Mouse (Mus musculus): ENCODE results near the gene Gm49486.
A peak's percentile ranks its signal among the peaks of the same experiment; 100 is the strongest.

Gm49486 gene

GRCm38 (mm10) chr15:79271124-79271746 is 42.0 kb downstream of the Gm49486 start:
- DNase-seq = peak; percentile 67 to 69

- no peak for DNase-seq
These were observed 43.8 kb downstream of the Gm49486 start for GRCm38 (mm10) chr15:79273020-79273419.

DNA sequence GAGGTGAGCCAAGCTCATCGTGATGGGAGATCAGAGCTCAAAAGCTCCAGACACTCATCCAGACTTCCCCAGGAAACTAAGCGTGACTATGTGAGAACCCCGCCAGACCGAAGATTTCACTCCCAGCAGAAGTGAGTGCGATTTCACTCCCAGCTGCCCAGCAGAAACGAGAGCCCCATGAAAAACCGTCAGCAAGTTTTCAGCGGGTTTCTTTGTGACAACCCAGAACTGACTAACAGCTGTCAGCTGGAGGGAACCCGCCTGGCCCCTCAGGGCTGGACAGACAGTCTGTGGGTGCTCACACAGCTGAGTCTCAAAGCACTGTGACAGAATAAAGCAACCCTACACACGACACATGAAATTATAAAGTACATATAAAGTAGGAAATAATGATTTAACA is 48.5 kb downstream of the Gm49486 start:
- no peak for DNase-seq

GRCm38 (mm10) chr15:79280209-79280608 is 51.0 kb downstream of the Gm49486 start:
- DNase-seq = peak; percentile 66 to 71

GRCm38 (mm10) chr15:79280850-79281249 is 51.7 kb downstream of the Gm49486 start:
- DNase-seq = peak; percentile 32 to 40

GRCm38 (mm10) chr15:79281389-79281788 is 52.2 kb downstream of the Gm49486 start:
- DNase-seq = peak; percentile 46 to 77

- DNase-seq = no peak
These were observed 53.2 kb downstream of the Gm49486 start for GRCm38 (mm10) chr15:79282434-79282833.

- DNase-seq = no peak
These were observed 54.2 kb downstream of the Gm49486 start for GRCm38 (mm10) chr15:79283371-79283770.

GRCm38 (mm10) chr15:79285399-79285798 is 56.2 kb downstream of the Gm49486 start, which contains the start of gene Baiap2l2:
Gene Baiap2l2, minus strand, starts transcription at chr15:79285537.
- no peak for DNase-seq

DNA sequence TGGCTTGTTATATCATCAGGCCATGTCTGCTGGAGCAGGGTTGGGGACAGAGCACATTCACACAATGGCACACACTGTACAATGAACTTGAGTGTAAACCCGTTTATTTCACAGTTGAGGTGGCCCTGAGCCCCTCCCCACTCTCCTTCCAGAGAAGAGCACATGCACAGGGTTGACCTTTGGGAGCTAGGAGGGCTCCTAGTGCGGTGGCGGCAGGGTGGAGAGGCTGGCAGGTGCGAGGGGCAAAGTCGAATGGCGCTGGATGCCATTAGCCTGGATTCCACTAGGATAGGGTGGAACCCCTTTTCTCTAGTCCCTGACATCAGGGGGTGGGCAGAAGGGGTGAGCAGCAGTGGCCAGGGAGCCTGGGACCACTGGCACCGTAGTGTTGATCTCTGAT is 57.0 kb downstream of the Gm49486 start:
- DNase-seq = no peak

DNA sequence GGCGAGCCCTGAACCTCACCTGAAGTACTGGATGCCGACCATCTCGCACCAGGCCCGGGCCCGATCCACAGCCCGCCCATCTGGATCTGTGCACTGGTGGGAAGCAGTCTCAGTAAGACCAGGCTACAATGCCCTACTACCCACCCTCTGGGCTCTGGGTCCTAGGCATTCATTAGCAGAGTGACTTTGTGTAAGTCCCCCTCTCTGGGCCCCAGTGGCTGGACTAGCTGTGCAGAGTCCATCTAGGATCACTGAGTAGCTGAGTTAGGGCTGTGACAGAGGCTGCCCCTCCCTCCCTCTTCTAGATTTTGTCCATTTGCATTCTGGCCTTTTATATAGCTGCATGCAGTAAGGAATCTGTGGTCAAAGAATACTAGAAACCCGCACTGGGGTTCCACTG is 57.9 kb downstream of the Gm49486 start:
- no peak for DNase-seq

DNA sequence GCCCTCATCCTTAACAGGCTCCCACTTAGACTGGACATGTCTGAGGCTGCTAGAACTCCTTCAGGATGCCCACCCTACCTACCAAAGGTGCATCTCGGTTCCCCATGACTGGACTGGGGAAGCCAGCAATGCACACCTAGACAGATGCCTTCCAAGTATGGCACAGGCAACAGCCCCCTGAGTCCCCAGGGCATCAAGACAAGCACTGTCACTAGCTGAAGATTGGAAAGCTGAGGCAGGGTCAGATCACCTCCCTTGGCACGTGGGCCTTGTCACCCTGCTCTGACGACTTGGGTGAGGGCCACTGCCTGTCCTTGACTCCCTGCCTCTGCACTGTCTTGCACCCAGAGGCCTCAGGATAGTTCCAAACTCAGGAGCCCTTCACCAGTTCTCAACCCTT is 59.2 kb downstream of the Gm49486 start:
- no peak for DNase-seq

DNA sequence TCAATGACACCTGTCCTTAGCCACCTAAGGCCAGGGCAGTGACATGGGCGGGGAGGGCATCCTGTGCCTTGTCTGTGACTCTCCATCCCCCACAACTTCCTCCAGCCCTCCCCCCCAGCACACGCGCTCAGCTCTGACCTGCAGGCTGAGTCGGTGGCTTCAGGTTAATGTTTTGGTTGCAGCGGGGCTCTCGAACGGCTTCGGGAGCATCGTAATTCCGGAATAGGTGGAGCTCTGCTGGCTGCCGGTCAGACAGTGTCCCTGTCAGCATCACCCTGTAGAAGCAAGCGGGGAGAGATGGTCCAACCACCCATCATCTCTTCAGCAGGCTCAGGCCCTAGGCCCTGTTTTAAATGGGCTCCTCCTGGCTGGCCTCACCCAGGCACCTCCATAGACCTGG is 60.2 kb downstream of the Gm49486 start:
- no peak for DNase-seq

DNA sequence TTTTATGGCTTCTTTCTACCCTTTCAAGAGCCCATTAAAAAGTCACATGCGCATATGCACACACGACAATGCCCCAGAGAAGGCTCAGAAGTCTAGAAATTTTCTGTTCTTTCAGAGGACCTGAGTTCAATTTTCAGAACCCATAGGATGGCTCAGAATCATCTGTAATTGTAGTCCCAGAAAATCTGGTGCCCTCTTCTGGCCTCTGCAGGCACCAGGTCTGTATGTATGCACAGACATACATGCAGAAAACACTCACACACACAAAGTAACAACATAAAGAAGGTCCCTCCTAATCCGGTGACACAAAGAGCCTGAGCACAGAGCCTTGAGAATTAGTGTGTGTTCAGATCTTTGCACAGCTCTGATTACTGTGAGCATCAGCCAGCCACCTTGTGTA is 61.1 kb downstream of the Gm49486 start:
- DNase-seq = no peak

DNA sequence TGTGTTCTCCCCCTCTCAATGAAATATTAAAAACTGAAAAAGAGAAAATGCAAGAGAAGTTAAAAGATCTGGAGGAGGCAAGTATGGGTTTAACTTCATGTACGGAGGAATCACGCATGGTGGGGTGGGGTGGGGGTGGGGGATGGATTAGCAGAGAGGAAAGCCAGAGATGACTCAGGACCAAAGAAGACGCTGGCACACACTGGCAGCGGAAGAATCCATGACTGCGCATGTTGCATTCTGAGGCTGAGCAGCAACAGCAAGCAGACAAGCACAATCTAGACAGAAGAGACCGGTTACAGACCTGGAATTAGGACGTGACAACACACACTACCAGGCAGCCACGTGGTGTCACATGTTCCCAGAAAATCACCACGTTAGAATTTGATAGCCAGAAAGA is 63.6 kb downstream of the Gm49486 start:
- DNase-seq = no peak

- DNase-seq = no peak
These were observed 69.4 kb downstream of the Gm49486 start for GRCm38 (mm10) chr15:79298553-79298952.

DNA sequence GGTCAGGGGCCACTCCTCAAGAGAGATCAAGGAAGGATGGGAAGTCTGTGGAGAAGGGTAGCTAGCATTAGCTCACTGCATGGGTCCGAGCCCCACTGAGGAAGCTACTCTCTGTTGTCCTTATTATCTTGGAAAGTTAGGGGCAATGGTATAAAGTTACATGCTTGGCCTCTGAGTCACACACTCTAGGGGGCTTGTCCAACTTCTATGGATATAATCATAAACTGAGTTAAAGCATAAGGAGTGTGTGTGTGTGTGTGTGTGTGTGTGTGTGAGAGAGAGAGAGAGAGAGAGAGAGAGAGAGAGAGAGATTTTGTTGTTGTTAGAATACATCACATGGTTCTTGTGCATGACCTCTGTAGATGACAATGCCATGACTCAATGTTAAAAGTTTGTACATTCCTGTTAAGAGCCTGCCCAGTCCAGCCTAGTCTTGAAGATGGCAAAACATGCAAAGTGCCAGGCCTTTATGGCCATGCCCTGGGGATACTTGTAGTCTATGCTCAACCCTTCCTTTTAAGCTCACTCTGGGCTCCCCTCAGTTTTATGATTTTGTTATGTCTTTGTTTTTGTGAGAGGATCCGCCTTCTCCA is 70.5 kb downstream of the Gm49486 start:
- no peak for DNase-seq

GRCm38 (mm10) chr15:79303725-79304124 is 74.5 kb downstream of the Gm49486 start:
- peak; percentile 53 to 58 for DNase-seq

- no peak for DNase-seq
These were observed 75.6 kb downstream of the Gm49486 start for GRCm38 (mm10) chr15:79304832-79305231.

DNA sequence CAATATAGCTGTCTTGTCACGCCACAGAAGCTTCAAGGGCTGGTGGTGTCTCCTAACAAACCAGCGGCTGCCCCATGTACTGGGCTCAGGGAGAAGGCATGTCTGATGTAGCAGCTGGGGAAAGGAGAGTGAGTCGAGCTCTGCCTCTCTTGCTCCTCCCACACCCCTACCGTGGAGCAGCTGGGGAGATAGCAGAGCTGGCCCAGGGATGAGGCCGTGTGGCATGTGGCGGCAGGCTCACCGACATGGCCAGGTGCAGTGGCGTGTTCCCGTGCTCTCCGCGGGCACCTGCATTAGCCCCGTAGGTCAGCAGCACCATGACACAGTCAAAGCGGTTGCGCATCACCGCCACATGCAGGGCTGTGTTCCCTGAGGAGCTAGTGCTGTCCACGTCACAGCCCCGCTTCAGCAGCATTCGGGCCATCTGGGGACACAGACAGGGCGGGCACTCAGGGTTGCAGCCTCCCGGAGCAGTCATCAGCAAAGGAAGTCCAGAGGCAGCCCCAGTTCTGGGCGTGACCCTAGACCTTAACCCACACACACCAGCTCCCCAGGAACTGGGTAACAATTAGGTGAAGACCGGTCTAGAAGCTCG is 76.9 kb downstream of the Gm49486 start:
- peak in 1 of 2 experiments; percentile 19 for DNase-seq
